Mouse (Mus musculus) gastrocnemius, adult 2 months (tissue): ENCODE data around the gene Ndufa13. TPM values are rescaled to one million over a fixed set of nuclear protein-coding genes. Genes with fewer than 3 reads are reported as not detected.
A peak's percentile ranks its signal among the peaks of the same experiment; 100 is the strongest.
"Not testable (repeated sequence)": the region's sequence is repeated elsewhere in the genome, so short reads cannot be mapped to it uniquely, and the experiment has no call there.

ENCODE experiments used
- DNase-seq: peaks from one replicate; pipeline ENCODE4 v3.0.0; 2022
- H3K27ac ChIP-seq: fragments of 200-600 bp; 2 replicates; pipeline ENCODE4 v1.8.1; 2022; ENCODE audit warnings: mild to moderate bottlenecking
- H3K4me3 ChIP-seq: fragments of 200-600 bp; 2 replicates; pipeline ENCODE4 v1.8.1; 2022; ENCODE audit warnings: mild to moderate bottlenecking, moderate library complexity
- CTCF ChIP-seq: fragments of 200-600 bp; IDR thresholded peaks from 2 replicates; pipeline ENCODE4 v1.8.1; 2022; ENCODE audit warnings: antibody characterized with exemption, mild to moderate bottlenecking, moderate library complexity
- intact Hi-C: fragments of 180-260 bp; cut with DNase I; formaldehyde crosslinking; loops from one replicate; pipeline ENCODE4 v1.15.1; 2025
- long read RNA-seq, 2 experiments: library from polyadenylated mRNA; stranded (forward); transcript quantifications; one replicate each; pipeline ENCODE4 v2.0.0; 2021
- total RNA-seq, 2 experiments: library from RNA; stranded (reverse); gene quantifications; 2 replicates each; pipeline ENCODE4 v1.2.3; 2021

The Ndufa13 gene
- 100 to 1,000 TPM; 312 to 399 TPM for total RNA-seq
- long read RNA-seq, experiment 1, partial matches to known transcripts = 1,069 of 1,083 reads
- long read RNA-seq, experiment 1, other reads (novel, unspliced or antisense) = 14 of 1,083 reads
- long read RNA-seq, experiment 2, partial matches to known transcripts = 1,163 of 1,175 reads
- long read RNA-seq, experiment 2, other reads (novel, unspliced or antisense) = 12 of 1,175 reads

- DNase-seq = peak; percentile 50
- peak within 1 kb of the TSS; percentile 99 for H3K27ac ChIP-seq
- TF ChIP-seq CTCF = 0 out of 2 replicates have a peak, but pooled peaks have one; percentile 3
- intact Hi-C loops = no loop called here
- H3K4me3 ChIP-seq = peak within 1 kb of the TSS; percentile 92
Measured at GRCm38 (mm10) chr8:69902163-69903062, at the start of gene Ndufa13, which contains the start of the genes Tssk6 and Yjefn3. Ndufa13 (minus strand) TSS chr8:69902558. Tssk6 (plus strand) TSS chr8:69902184. Yjefn3 (minus strand) TSS chr8:69902712.

- no peak overlapping the region for H3K4me3 ChIP-seq
- TF ChIP-seq CTCF = no peak
- no peak for DNase-seq
- no peak overlapping the region for H3K27ac ChIP-seq
- intact Hi-C loops = no loop called here
Measured at GRCm38 (mm10) chr8:69950300-69950699, 47.9 kb upstream of the Ndufa13 start.

GRCm38 (mm10) chr8:69942495-69942894, 40.1 kb upstream of the Ndufa13 start:
- DNase-seq, H3K4me3 ChIP-seq, intact Hi-C loops: not testable (repeated sequence)

DNA sequence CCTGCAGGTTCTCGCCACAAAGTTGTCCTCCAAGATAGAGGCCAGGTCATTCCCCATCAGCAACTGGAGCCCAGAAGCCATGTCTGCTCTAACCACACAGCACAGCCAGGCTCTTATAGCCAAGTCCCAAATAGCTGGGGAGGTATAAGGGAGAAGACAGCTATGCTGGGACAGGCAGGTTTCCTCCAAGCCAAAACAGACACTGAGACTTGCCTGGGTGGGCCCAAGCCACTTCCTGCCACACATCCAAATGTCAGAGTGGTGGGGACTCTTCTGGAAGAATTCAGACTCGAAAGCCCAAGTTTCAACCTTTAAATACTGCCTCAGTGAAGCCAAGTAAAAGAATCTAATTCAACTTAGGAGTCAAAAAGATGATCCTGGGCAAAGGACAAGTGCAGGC, 38.0 kb upstream of the Ndufa13 start:
- Histone ChIP-seq H3K4me3 (no peak overlapping the region), H3K27ac (peak overlapping the region; percentile 65)
- no peak for DNase-seq
- intact Hi-C loops = no loop called here
- no peak for TF ChIP-seq CTCF

More at GRCm38 (mm10) chr8:69942495-69942894, 40.1 kb upstream of the Ndufa13 start:
- H3K27ac ChIP-seq = peak overlapping the region; percentile 12; the same call in 1 of the 2 replicates

- intact Hi-C loops = no loop called here
- DNase-seq = peak; percentile 84
- H3K27ac ChIP-seq = peak overlapping the region; percentile 65
- no peak for TF ChIP-seq CTCF
- no peak overlapping the region for H3K4me3 ChIP-seq
Measured at GRCm38 (mm10) chr8:69939633-69940032, 37.3 kb upstream of the Ndufa13 start.

DNA sequence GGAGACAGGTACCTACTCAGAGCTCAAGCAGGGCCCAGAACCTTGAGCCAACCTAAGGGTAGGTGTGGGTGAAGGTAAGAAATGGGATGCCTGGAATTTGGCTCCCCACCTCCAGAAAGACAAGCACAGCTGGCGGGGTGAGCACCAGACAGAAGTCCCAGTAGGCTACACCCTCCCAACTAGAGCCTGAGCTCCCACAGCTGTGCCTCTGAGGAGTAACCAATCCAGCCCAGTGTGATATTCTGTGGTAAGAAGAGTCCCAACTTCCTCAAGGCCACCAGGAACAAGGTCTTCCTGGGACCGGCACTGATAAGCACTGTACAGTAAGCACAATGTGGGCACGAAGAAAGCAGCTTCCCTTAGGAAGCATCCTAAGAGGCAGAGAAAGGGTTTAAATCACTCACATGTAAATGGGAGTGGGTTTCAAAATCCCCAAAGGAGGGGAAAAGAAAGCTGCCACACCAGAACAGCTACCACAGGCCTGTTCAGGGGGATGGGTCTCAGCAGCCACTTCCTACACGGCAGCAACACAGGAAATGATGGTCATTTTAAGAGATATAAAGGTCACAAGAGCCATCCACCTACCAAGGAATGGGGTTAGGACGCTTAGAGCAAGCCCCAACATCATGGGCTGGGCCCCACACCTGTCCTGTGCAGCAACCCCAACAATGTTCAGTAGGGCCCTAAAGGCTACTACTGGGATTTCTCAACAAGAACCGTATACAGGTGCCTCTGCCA, 36.1 kb upstream of the Ndufa13 start:
- no peak for TF ChIP-seq CTCF
- no peak for DNase-seq
- Histone ChIP-seq H3K27ac (peak overlapping the region; percentile 65), H3K4me3 (no peak overlapping the region)
- intact Hi-C loops = no loop called here

DNA sequence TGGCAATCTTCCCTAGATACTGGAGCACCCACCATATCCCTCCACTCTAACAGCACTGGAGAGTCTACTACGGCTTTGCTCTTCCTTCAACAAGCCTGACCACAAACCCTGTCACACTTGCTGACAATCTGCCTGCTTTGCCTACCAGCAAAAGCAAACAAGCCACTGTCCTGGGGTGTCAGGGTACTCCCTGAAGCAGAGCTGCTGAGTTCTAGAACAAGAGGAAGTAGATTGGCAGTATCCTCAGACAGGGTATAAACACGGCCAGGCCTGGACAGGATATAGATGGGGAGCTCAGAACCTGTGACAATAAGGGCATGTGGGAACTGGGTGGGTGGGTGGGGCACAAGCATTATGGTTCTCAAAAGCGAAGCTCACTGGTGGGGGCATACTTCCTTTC, 35.1 kb upstream of the Ndufa13 start:
- Histone ChIP-seq H3K27ac (peak overlapping the region; percentile 65), H3K4me3 (no peak overlapping the region)
- no peak for DNase-seq
- no peak for TF ChIP-seq CTCF
- intact Hi-C loops = no loop called here

- Histone ChIP-seq H3K27ac (peak overlapping the region; percentile 74), H3K4me3 (no peak overlapping the region; the same call in 1 of the 2 replicates)
- no peak for TF ChIP-seq CTCF
- DNase-seq = no peak
- intact Hi-C loops = no loop called here
Measured at GRCm38 (mm10) chr8:69936050-69936794, 33.9 kb upstream of the Ndufa13 start.

GRCm38 (mm10) chr8:69935431-69935830, 33.1 kb upstream of the Ndufa13 start:
- H3K27ac ChIP-seq = peak overlapping the region; percentile 74
- TF ChIP-seq CTCF = no peak
- no peak for DNase-seq
- intact Hi-C loops = no loop called here
- no peak overlapping the region for H3K4me3 ChIP-seq

- no peak for TF ChIP-seq CTCF
- Histone ChIP-seq H3K4me3 (no peak overlapping the region), H3K27ac (peak overlapping the region; percentile 74)
- DNase-seq = no peak
- intact Hi-C loops = no loop called here
Measured at GRCm38 (mm10) chr8:69934582-69934981, 32.2 kb upstream of the Ndufa13 start.

- Histone ChIP-seq H3K27ac (peak overlapping the region; percentile 74), H3K4me3 (no peak overlapping the region)
- intact Hi-C loops = no loop called here
- no peak for DNase-seq
- TF ChIP-seq CTCF = no peak
Measured at GRCm38 (mm10) chr8:69933811-69934210, 31.5 kb upstream of the Ndufa13 start.

GRCm38 (mm10) chr8:69926901-69927300, 24.5 kb upstream of the Ndufa13 start:
- intact Hi-C loops = no loop called here
- TF ChIP-seq CTCF = no peak
- no peak for DNase-seq

More at GRCm38 (mm10) chr8:69926901-69927300, 24.5 kb upstream of the Ndufa13 start:
- Histone ChIP-seq H3K4me3 (no peak overlapping the region), H3K27ac (no peak overlapping the region)
